Mouse (Mus musculus) c-Kit-negative CD71-positive TER-119-positive erythroid progenitor cells, embryonic 14.5 days (primary cell): ENCODE data around the gene Ccdc142.

Source experiments
- DNase-seq: peaks from one replicate; pipeline ENCODE4 v3.0.0-alpha.2; 2013; ENCODE audit warnings: low read depth, low spot score

Gene Ccdc142

GRCm38 (mm10) chr6:83101316-83101687, at the start of gene Ccdc142, which contains the start of gene Gm42688:
Gene Ccdc142 (plus strand): TSS chr6:83101601.
Gene Gm42688 (plus strand): TSS chr6:83101617.
- DNase-seq: no peak

DNA sequence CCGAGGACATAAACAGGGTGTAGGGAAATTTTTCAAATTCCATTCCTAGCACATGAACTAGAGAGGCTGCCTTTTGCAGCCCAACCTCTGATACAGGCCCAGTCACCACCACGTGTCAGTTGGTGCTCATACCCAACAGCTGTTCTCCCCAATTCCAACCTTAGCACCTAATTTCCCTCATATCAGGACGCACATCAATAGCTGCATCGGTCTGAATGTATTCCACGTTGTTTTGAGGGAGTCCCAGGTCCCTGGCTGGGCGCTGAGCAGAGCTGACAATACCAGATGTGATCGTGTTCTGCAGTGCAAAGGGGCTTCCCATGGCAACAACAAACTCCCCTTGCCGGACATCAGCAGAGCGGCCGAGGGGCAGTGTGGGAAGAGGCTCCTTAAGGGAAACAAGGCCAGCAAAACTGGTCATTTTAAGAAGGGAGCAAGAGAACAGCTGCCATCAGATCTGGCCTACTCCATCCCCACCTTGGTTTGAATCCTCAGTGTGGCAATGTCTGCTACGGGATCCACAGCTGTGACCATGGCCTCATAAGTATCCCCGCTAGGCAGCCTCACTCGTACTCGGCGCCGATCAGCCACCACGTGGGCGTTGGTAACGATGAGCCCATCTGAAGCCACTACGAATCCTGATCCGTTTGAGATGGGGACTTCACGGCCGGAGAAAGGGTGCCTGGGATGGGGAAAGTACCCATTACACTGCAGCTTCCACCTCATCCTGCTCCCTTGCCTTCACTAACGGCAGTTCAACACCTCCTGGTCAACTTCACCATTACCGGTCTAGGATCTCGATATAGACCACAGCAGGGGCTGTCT, 48.1 kb upstream of the Ccdc142 start:
- DNase-seq: no peak

DNA sequence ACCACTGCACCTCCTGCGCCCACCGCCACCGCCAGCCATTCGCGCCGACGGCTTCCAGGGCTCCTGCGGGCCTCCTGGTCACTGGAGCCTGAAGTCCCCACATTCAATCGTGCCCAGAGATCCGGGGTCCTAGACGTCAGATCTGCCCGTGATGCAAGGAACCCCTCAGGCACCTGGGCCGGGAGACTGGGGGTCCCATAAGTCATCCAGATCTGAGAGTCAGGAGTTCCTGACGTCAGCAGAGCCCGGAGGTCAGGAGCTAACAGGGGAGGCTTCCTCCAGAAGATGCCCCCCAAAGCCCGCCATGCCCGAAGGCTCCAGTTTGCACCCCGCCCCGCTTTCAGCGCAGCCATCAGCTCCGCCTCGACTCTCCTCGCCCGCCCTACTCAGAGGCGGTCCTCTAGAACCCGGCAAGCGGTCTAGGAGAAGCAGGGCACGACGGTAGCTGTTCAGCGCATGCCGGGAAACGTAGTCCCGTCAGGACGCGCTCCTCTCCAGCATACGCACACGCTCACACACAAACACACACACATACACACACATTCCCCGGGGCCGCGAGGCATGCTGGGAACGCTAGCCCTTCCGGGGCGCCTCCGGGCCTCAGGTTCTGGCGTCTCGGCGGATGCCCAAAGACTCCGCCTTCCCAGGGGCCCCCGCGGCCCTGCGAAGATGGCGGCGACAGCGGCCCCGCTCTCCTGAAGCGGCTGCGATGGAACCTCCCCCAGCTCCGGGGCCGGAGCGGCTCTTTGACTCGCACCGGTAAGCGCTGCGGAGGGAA, 47.1 kb upstream of the Ccdc142 start, which contains the start of gene Aup1:
TSS of gene Aup1 (plus strand) at position 448 of the 778 bp plus-strand sequence.
- DNase-seq: peak; percentile 93

GRCm38 (mm10) chr6:83054871-83055431, 46.5 kb upstream of the Ccdc142 start, which contains the start of gene Htra2:
Gene Htra2 (minus strand): TSS chr6:83055273.
- no peak for DNase-seq

DNA sequence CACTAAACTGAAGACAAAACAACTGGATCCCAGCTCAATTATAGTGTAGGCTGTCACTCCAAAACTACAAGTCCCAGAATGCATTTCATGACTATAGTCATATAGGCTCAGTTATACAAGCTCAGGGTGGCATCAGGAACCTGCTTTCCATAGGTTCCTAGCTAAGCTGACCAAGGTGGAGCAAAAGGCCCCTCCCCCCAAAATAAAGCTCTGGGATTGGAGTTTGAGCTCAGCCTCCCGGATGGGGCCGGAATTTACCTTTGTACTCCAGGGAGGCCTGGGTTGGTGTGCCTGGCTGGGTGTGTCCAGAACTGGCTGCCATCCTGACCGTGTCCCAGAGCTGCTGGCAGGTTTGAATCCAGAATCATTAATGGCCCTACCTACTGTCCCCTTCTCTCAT, 43.6 kb upstream of the Ccdc142 start, which contains the start of gene Dqx1:
TSS of gene Dqx1 (plus strand) at position 55 of the 400 bp plus-strand sequence.
- DNase-seq: no peak

DNA sequence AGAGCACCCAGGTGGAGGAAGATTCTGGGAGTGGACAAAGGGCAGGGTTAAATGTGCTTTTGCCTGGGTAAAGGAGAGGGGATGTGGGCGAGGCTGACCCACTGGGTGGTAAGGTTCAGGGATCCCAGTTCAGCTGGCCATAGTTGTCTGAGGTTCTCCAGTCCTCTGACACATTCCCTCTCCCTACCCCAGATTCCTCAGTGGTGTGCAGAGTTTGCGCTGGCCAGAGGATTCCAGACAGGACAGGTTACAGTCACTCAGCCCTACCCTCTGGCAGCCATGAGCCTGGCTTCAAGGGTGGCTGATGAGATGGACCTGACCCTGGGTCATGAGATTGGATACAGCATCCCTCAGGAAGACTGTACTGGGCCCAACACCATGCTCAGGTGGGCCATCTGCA, 42.7 kb upstream of the Ccdc142 start:
- no peak for DNase-seq

DNA sequence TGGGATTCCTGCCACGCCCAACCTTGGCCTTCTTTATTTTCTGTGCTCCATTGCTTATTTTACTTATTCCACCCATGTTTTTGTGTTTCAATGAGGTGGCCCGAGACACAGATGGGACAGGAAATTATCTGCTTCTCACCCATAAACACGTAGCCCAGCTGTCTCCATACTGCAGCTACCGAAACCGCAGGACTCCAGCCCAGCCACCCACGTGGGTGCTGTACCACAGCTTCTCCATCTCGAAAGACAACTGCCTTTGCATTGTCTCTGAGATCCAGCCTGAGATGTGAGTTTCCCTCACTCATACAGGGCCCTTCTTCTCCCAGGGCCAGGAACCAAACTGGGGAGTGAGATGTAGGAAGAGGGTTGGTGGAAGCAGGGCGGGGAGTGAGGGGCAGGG, 35.4 kb upstream of the Ccdc142 start:
- DNase-seq: no peak

- no peak for DNase-seq
These were observed 35.0 kb upstream of the Ccdc142 start for GRCm38 (mm10) chr6:83066441-83066840.

GRCm38 (mm10) chr6:83068221-83068620, 33.2 kb upstream of the Ccdc142 start:
- no peak for DNase-seq

DNA sequence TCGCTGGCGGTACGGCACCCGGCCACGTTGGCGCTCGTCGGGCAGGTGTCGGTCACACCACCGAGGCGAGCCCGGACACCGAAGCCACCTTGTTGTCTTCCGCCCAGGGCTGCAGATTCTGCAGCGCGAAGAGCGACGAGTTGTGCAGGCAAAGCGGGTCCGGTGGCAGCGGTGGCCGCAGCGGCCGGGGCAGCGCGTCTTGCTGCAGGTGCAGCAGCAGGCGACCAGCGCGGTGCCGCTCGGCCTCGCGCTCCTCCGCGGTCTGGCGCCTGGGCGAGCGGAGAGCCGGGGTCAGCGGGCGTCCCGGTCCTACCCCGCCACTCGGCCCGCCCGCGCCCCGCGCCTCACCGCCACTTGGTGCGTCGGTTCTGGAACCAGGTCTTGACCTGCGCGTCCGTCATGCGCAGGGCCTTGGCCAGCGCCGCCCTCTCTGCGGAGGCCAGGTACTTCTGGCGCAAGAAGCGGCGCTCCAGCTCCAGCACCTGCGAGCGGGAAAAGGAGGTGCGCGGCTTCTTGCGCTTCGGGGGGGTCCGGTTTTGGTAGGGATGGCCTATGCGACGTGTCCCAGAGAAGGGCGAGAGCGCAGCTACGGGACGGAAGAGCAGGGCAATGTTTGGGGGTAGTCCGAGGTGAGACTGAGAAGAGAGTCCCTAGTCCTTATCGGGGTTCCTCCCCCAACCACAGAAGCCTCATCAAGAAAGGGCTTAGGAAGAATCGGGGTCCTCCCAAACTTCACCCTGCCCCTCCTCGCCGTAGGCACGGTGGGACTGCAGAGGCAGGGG, 32.5 kb upstream of the Ccdc142 start:
- DNase-seq: no peak

GRCm38 (mm10) chr6:83069488-83070246, 31.7 kb upstream of the Ccdc142 start:
- DNase-seq: no peak

DNA sequence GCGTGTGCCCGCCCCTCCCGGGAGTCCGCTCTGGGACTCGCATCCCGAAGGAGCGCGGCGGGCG, 31.3 kb upstream of the Ccdc142 start, which contains the start of gene Tlx2:
TSS of gene Tlx2 (minus strand) at position 47 of the 64 bp plus-strand sequence.
- DNase-seq: no peak

- DNase-seq: no peak
These were observed 30.8 kb upstream of the Ccdc142 start for GRCm38 (mm10) chr6:83070311-83071219.

- DNase-seq: no peak
These were observed 30.2 kb upstream of the Ccdc142 start for GRCm38 (mm10) chr6:83071220-83071619.

- DNase-seq: no peak
These were observed 26.4 kb upstream of the Ccdc142 start for GRCm38 (mm10) chr6:83074979-83075378.

GRCm38 (mm10) chr6:83077630-83078323, 23.6 kb upstream of the Ccdc142 start, which contains the start of gene Pcgf1:
Gene Pcgf1 (plus strand): TSS chr6:83077869.
- DNase-seq: no peak

DNA sequence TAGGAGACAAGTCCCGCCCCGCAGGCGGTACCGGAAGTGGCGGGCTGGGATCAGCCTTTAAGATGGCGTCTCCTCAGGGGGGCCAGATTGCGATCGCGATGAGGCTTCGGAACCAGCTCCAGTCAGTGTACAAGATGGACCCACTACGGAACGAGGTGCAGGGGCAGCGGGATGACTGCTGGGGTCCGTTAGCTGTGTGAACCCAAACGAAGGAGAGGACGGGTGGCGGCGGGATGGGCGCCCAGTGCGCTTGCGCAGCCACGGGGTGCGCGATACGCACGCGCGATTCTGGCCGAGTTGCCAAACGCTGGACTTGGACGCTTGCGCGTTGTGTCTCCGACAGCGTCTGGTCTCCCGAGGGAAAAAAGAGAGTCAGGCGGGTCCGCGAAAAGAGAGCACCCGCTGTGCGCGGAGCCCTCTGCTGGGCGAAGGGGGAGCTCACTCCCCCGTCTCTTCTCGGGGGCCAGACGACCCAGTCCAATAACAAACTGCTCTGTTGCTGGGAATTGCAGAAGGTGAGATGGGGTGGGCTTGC, 23.0 kb upstream of the Ccdc142 start:
- DNase-seq: peak; percentile 99

DNA sequence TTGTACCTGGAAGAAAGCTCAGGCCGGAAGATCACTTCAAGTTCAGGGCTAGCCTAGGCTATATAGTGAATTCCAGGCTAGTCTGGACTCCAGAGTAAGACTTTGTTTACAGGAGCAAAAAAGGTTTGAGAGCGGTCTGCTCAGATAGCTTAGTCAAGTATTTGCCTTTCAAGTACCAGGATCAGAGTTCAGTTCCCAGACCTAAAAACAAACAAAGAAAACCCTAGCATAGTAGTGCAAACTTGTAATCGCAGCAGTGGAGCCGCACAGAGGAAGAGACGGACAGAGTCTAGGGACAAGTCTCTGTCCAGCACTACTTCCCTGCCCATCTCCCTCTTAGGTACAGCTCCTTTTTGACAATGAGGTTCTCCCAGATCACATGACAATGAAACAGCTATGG, 21.2 kb upstream of the Ccdc142 start:
- DNase-seq: no peak

GRCm38 (mm10) chr6:83083497-83083896, 17.9 kb upstream of the Ccdc142 start:
- DNase-seq: no peak
